Mouse (Mus musculus) fat pad, adult 2 months (tissue): Measurements from ENCODE around the gene Rffl.

Experiments
- DNase-seq: peaks from one replicate; pipeline ENCODE4 v3.0.0-alpha.2; 2011; ENCODE audit warnings: low read depth, low spot score; ENCODE audit errors: extremely low read depth

Gene Rffl

GRCm38 (mm10) chr11:82780983-82781903 lies 89.8 kb downstream of the Rffl start, which contains the start of gene Lig3:
Lig3 (plus strand) TSS chr11:82781108.
- peak; percentile 14 for DNase-seq

GRCm38 (mm10) chr11:82780134-82780533 lies 90.9 kb downstream of the Rffl start:
- DNase-seq: no peak

- DNase-seq: no peak
Measured at GRCm38 (mm10) chr11:82764438-82764924, 106.5 kb downstream of the Rffl start.

- peak; percentile 19 for DNase-seq
Measured at GRCm38 (mm10) chr11:82763742-82764437, 107.1 kb downstream of the Rffl start, which contains the start of the genes Cct6b and Zfp830. Cct6b (minus strand) TSS chr11:82764321. Zfp830 (plus strand) TSS chr11:82764345.

GRCm38 (mm10) chr11:82763261-82763660 lies 107.7 kb downstream of the Rffl start:
- no peak for DNase-seq

- DNase-seq: no peak
Measured at GRCm38 (mm10) chr11:82762286-82762829, 108.7 kb downstream of the Rffl start.

- no peak for DNase-seq
Measured at GRCm38 (mm10) chr11:82755919-82756318, 115.1 kb downstream of the Rffl start.
